15 mouse cellular contexts compared by ENCODE assay signal in genomic region chr9:52944081-52944480, GRCm38 (mm10).
A peak's percentile ranks its signal among the peaks of the same experiment; 100 is the strongest.
DNase-seq lines count a peak whose midpoint lies in the region; ATAC-seq and TF ChIP-seq lines count a peak whose summit lies in the region.
"Had no signal": no experiment of that assay in that cellular context is flagged by ENCODE, and none has a peak within 500 bp of the region (broad histone marks: within the 10 kb centered on the region; RNA-seq: fewer than 3 reads in every experiment).

No protein-coding gene starts in this region.

- H3K27me3 ChIP-seq in heart, postnatal 0 days (ENCODE audit: control insufficient read depth, insufficient read depth, low read length), result no peaks in the 10 kb centered on the region
- H3K27me3 ChIP-seq: embryonic facial prominence, embryonic 13.5 days; forebrain, embryonic 12.5 days; liver, embryonic 15.5 days had no signal

- H3K27ac ChIP-seq in heart, postnatal 0 days (ENCODE audit: low read depth), result no peak overlapping the region
- H3K27ac ChIP-seq: embryonic facial prominence, embryonic 13.5 days; forebrain, embryonic 12.5 days; liver, embryonic 15.5 days had no signal

- H3K4me3 ChIP-seq in heart, postnatal 0 days (ENCODE audit: low read depth, low read length), result no peak overlapping the region
- H3K4me3 ChIP-seq: embryonic facial prominence, embryonic 13.5 days; forebrain, embryonic 12.5 days; liver, embryonic 15.5 days had no signal

- no peak overlapping the region for H3K4me2 ChIP-seq in heart, postnatal 0 days (ENCODE audit: low read depth, low read length)
- H3K4me2 ChIP-seq: embryonic facial prominence, embryonic 13.5 days; forebrain, embryonic 12.5 days; liver, embryonic 15.5 days had no signal

- 28% methylated on average over 5 of the region's 5 CpGs for WGBS in heart, postnatal 0 days

- no peaks in the 10 kb centered on the region for H3K36me3 ChIP-seq in heart, postnatal 0 days (replicated peaks; ENCODE audit: control insufficient read depth, insufficient read depth, low read length)
- H3K36me3 ChIP-seq: embryonic facial prominence, embryonic 13.5 days; forebrain, embryonic 12.5 days; liver, embryonic 15.5 days had no signal

- H3K4me1 ChIP-seq in heart, postnatal 0 days (ENCODE audit: control insufficient read depth, insufficient read depth), result 0 out of 2 replicates have a peak, but pooled peaks cover 12% of the 10 kb centered on the region
- H3K4me1 ChIP-seq: liver, embryonic 15.5 days had no signal

- TF ChIP-seq EP300 in heart, postnatal 0 days (IDR thresholded peaks at IDR 0.05; ENCODE audit: low read depth), result no peak

- H3K9me3 ChIP-seq in heart, postnatal 0 days (replicated peaks; ENCODE audit: control insufficient read depth, low read length), result no peaks in the 10 kb centered on the region
- H3K9me3 ChIP-seq: embryonic facial prominence, embryonic 13.5 days; forebrain, embryonic 12.5 days; liver, embryonic 15.5 days had no signal

- intact Hi-C loops in heart, postnatal 25 days (cut with DNase I), result no loop called here
- intact Hi-C loops in left cerebral cortex, postnatal 4 days (cut with DNase I), result no loop called here
- intact Hi-C loops in left cerebral cortex, postnatal 10 days (cut with DNase I), result no loop called here

- H3K9ac ChIP-seq in heart, postnatal 0 days (replicated peaks; ENCODE audit: low read depth, low read length), result no peak overlapping the region
- H3K9ac ChIP-seq: embryonic facial prominence, embryonic 13.5 days; forebrain, embryonic 12.5 days; liver, embryonic 15.5 days had no signal

- 0 out of 2 replicates have a peak, but pooled peaks have one; percentile 20 for ATAC-seq in heart, postnatal 0 days (ENCODE audit: insufficient read depth, low read depth)
- ATAC-seq: activated CD4-positive, CD25-positive, alpha-beta regulatory T cell, adult 4 months; CD4-positive, CD25-positive, alpha-beta regulatory T cell, adult 4 months had no signal

- DNase-seq in heart, postnatal 0 days (ENCODE audit: low spot score), result peak; percentile 51
- DNase-seq in heart, postnatal 25 days (ENCODE audit: low spot score), result no peak
- peak; percentile 45 for DNase-seq in left cerebral cortex, postnatal 4 days
- no peak for DNase-seq in left cerebral cortex, postnatal 10 days (ENCODE audit: extremely low spot score in 1 of 2, low spot score in 2 of 2)
- peak; percentile 5 to 21 for DNase-seq in adrenal gland, postnatal 36 days
- DNase-seq in lung, postnatal 14 days, result peak; percentile 57
- DNase-seq in right cerebral cortex, adult 2 months (ENCODE audit: low spot score in 2 of 2), result no peak
- DNase-seq: cerebellum, postnatal 36 days; heart, adult 11 months; layer of hippocampus, adult 9-11 months had no signal

- TF ChIP-seq CTCF in heart, postnatal 0 days (IDR thresholded peaks at IDR 0.05; ENCODE audit: low read depth), result no peak

Comparison
In these comparisons a context has a peak if more than half of its experiments do, and no peak if none do; other contexts are left out.
1. DNase-seq: peak in heart, postnatal 0 days (single experiment), left cerebral cortex, postnatal 4 days (single experiment), adrenal gland, postnatal 36 days (2 of 2) and lung, postnatal 14 days (single experiment); none in heart, postnatal 25 days (single experiment), left cerebral cortex, postnatal 10 days (0 of 2) and right cerebral cortex, adult 2 months (0 of 2).